Mouse (Mus musculus): ENCODE results near the gene Tcf20. TPM values are rescaled to one million over a fixed set of nuclear protein-coding genes. Genes with fewer than 3 reads are reported as not detected.

Gene Tcf20
- polyA plus RNA-seq, 1 experiment = 11.1 TPM

DNA sequence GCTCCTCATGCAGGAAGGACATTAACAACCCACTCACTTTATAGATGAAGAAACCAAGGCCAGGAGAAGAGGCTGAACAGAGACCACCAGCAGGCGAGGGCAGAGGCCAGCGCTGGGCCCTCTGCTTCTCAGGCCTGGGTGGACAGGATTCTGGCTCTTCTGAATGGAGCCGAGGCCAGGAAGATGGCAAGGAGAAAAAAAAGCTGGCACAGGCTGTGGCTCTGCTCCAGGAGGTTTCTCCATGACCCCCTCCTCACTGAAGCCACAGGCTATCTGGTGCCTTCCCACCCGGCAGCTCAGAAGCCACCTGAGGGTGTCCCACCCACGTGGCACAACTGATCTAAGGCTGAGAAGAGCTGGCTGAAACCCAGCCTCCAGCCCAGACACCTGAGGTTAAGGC lies 60.6 kb downstream of the Tcf20 start:
- Histone ChIP-seq H3K79me2 (ENCODE audit: control insufficient read depth, insufficient read depth) (no peaks in the 10 kb centered on the region), H3K4me3 (no peak overlapping the region), H3K27me3 (ENCODE audit: control insufficient read depth, insufficient read depth, insufficient read length) (peaks cover 91% of the 10 kb centered on the region), H3K36me3 (ENCODE audit: control insufficient read depth, insufficient read depth) (no peaks in the 10 kb centered on the region), H3ac (ENCODE audit: control insufficient read depth, insufficient read length) (no peak overlapping the region), H3K4me2 (ENCODE audit: low read depth) (no peak overlapping the region)
- TF ChIP-seq MAX (IDR thresholded peaks at IDR 0.05; ENCODE audit: low read depth) (no peak), SRF (IDR thresholded peaks at IDR 0.05; ENCODE audit: control insufficient read depth, insufficient read length, low read depth) (no peak), TCF3 (IDR thresholded peaks at IDR 0.05; ENCODE audit: insufficient read length, low read depth) (no peak), TCF12 (IDR thresholded peaks at IDR 0.05; ENCODE audit: insufficient read depth, poor library complexity, severe bottlenecking) (no peak), REST (IDR thresholded peaks at IDR 0.05; ENCODE audit: insufficient read depth, insufficient read length) (no peak), POLR2AphosphoS2 (IDR thresholded peaks at IDR 0.05; ENCODE audit: insufficient read length, low read depth) (no peak), MYOD1 (IDR thresholded peaks at IDR 0.05; ENCODE audit: control insufficient read depth in 1 of 3, insufficient read length in 2 of 3, low read depth in 2 of 3) (no peak), USF1 (IDR thresholded peaks at IDR 0.05; ENCODE audit: low read depth) (no peak), MYOG (IDR thresholded peaks at IDR 0.05; ENCODE audit: control insufficient read depth in 1 of 3, insufficient read depth in 1 of 3, insufficient read length in 2 of 3, low read depth in 2 of 3) (no peak), CEBPB (IDR thresholded peaks at IDR 0.05; ENCODE audit: insufficient read depth, poor library complexity, severe bottlenecking) (no peak), POLR2A (IDR thresholded peaks at IDR 0.05; ENCODE audit: insufficient read length, low read depth) (no peak), E2F4 (IDR thresholded peaks at IDR 0.05; ENCODE audit: insufficient read depth) (no peak)

- H3K27me3 ChIP-seq (ENCODE audit: control insufficient read depth, insufficient read depth, insufficient read length) = peaks cover 93% of the 10 kb centered on the region
- no peak overlapping the region for H3ac ChIP-seq (ENCODE audit: control insufficient read depth, insufficient read length)
- no peak overlapping the region for H3K4me2 ChIP-seq (ENCODE audit: low read depth)
- H3K36me3 ChIP-seq (ENCODE audit: control insufficient read depth, insufficient read depth) = no peaks in the 10 kb centered on the region
- no peaks in the 10 kb centered on the region for H3K79me2 ChIP-seq (ENCODE audit: control insufficient read depth, insufficient read depth)
- no peak overlapping the region for H3K4me3 ChIP-seq
- TF ChIP-seq MAX (IDR thresholded peaks at IDR 0.05; ENCODE audit: low read depth) = no peak
- TF ChIP-seq TCF12 (IDR thresholded peaks at IDR 0.05; ENCODE audit: insufficient read depth, poor library complexity, severe bottlenecking) = no peak
- TF ChIP-seq MYOG (IDR thresholded peaks at IDR 0.05; ENCODE audit: control insufficient read depth in 1 of 3, insufficient read depth in 1 of 3, insufficient read length in 2 of 3, low read depth in 2 of 3) = no peak
Observed at GRCm38 (mm10) chr15:82924679-82925425, 62.8 kb downstream of the Tcf20 start.

DNA sequence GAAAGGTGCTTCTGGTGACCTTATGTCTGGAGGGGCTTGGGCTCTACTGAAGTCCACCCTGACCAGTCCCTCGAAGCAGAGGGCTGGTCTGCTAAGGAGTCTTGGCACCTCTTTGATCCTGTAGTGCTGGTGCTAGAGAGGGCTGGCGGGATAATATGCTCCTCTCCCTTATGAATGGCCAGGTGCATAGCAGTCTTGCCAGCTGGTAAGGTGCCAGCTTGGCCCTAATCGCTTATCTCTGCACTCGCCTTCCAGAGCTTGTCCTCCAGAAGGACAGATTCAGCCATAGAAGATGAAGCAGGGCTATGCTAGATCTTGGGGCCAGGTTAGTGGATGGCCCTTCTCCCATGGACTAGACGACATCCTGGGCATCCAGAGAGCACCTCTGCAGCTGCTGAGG lies 64.1 kb downstream of the Tcf20 start:
- H3K4me3 ChIP-seq = no peak overlapping the region
- no peak for TF ChIP-seq MAX (IDR thresholded peaks at IDR 0.05; ENCODE audit: low read depth)
- no peak for TF ChIP-seq MYOD1 (IDR thresholded peaks at IDR 0.05; ENCODE audit: control insufficient read depth in 1 of 3, insufficient read length in 2 of 3, low read depth in 2 of 3)
- no peak for TF ChIP-seq REST (IDR thresholded peaks at IDR 0.05; ENCODE audit: insufficient read depth, insufficient read length)
- no peak for TF ChIP-seq MYOG (IDR thresholded peaks at IDR 0.05; ENCODE audit: control insufficient read depth in 1 of 3, insufficient read depth in 1 of 3, insufficient read length in 2 of 3, low read depth in 2 of 3)
- no peak for TF ChIP-seq CEBPB (IDR thresholded peaks at IDR 0.05; ENCODE audit: insufficient read depth, poor library complexity, severe bottlenecking)
- TF ChIP-seq SRF (IDR thresholded peaks at IDR 0.05; ENCODE audit: control insufficient read depth, insufficient read length, low read depth) = no peak
- TF ChIP-seq USF1 (IDR thresholded peaks at IDR 0.05; ENCODE audit: low read depth) = no peak
- no peak for TF ChIP-seq E2F4 (IDR thresholded peaks at IDR 0.05; ENCODE audit: insufficient read depth)
- TF ChIP-seq POLR2AphosphoS2 (IDR thresholded peaks at IDR 0.05; ENCODE audit: insufficient read length, low read depth) = no peak
- no peak for TF ChIP-seq TCF12 (IDR thresholded peaks at IDR 0.05; ENCODE audit: insufficient read depth, poor library complexity, severe bottlenecking)
- TF ChIP-seq TCF3 (IDR thresholded peaks at IDR 0.05; ENCODE audit: insufficient read length, low read depth) = no peak
- no peak for TF ChIP-seq POLR2A (IDR thresholded peaks at IDR 0.05; ENCODE audit: insufficient read length, low read depth)
- peaks cover 93% of the 10 kb centered on the region for H3K27me3 ChIP-seq (ENCODE audit: control insufficient read depth, insufficient read depth, insufficient read length)

DNA sequence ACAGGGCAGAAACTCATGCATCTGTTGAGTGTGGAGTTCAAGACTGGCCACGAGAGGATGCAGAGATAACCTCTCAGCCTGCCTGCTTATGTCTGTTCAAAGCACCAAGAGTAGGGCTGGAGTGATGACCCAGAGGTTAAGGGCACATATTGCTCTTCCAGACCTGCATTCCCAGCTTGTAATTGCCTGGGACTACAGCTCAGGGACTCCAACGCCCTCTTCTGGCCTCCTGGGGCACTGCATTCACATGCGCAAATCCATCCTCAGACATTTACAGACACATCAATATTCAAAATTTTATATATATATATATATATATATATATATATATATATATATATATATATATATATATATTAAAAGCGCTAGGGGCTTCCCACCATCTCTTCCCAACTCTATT lies 64.9 kb downstream of the Tcf20 start:
- H3K27me3 ChIP-seq (ENCODE audit: control insufficient read depth, insufficient read depth, insufficient read length) = peaks cover 93% of the 10 kb centered on the region
- no peak overlapping the region for H3K4me3 ChIP-seq

More for the DNA sequence above, 64.1 kb downstream of the Tcf20 start:
- Histone ChIP-seq H3ac (ENCODE audit: control insufficient read depth, insufficient read length) (no peak overlapping the region), H3K36me3 (ENCODE audit: control insufficient read depth, insufficient read depth) (no peaks in the 10 kb centered on the region), H3K79me2 (ENCODE audit: control insufficient read depth, insufficient read depth) (no peaks in the 10 kb centered on the region), H3K4me2 (ENCODE audit: low read depth) (no peak overlapping the region)

More for the DNA sequence above, 64.9 kb downstream of the Tcf20 start:
- Histone ChIP-seq H3K79me2 (ENCODE audit: control insufficient read depth, insufficient read depth) (no peaks in the 10 kb centered on the region), H3ac (ENCODE audit: control insufficient read depth, insufficient read length) (no peak overlapping the region), H3K36me3 (ENCODE audit: control insufficient read depth, insufficient read depth) (no peaks in the 10 kb centered on the region), H3K4me2 (ENCODE audit: low read depth) (no peak overlapping the region)
- TF ChIP-seq MAX (IDR thresholded peaks at IDR 0.05; ENCODE audit: low read depth) = no peak
- no peak for TF ChIP-seq POLR2A (IDR thresholded peaks at IDR 0.05; ENCODE audit: insufficient read length, low read depth)
- TF ChIP-seq E2F4 (IDR thresholded peaks at IDR 0.05; ENCODE audit: insufficient read depth) = no peak
- TF ChIP-seq SRF (IDR thresholded peaks at IDR 0.05; ENCODE audit: control insufficient read depth, insufficient read length, low read depth) = no peak
- no peak for TF ChIP-seq REST (IDR thresholded peaks at IDR 0.05; ENCODE audit: insufficient read depth, insufficient read length)
- no peak for TF ChIP-seq POLR2AphosphoS2 (IDR thresholded peaks at IDR 0.05; ENCODE audit: insufficient read length, low read depth)
- TF ChIP-seq MYOD1 (IDR thresholded peaks at IDR 0.05; ENCODE audit: control insufficient read depth in 1 of 3, insufficient read length in 2 of 3, low read depth in 2 of 3) = no peak
- TF ChIP-seq MYOG (IDR thresholded peaks at IDR 0.05; ENCODE audit: control insufficient read depth in 1 of 3, insufficient read depth in 1 of 3, insufficient read length in 2 of 3, low read depth in 2 of 3) = no peak
- no peak for TF ChIP-seq CEBPB (IDR thresholded peaks at IDR 0.05; ENCODE audit: insufficient read depth, poor library complexity, severe bottlenecking)
- TF ChIP-seq TCF12 (IDR thresholded peaks at IDR 0.05; ENCODE audit: insufficient read depth, poor library complexity, severe bottlenecking) = no peak

All from myocyte (in vitro differentiated cells).